In genomic region chr13:54788740-54789560, GRCm38 (mm10) we compare ENCODE assay signal across 8 mouse cellular contexts. TPM values are rescaled to one million over a fixed set of nuclear protein-coding genes. Genes with fewer than 3 reads are reported as not detected.
DNase-seq lines count a peak whose midpoint lies in the region; ATAC-seq lines count a peak whose summit lies in the region.

Gene Tspan17, plus strand, starts transcription at chr13:54789377.

- WGBS in hindbrain, embryonic 12.5 days, result 4% methylated on average over 38 of the region's 49 CpGs

- H3K27me3 ChIP-seq in hindbrain, embryonic 12.5 days, result peaks cover 39% of the 10 kb centered on the region

- no peak within 1 kb of the TSS for H3K27ac ChIP-seq in hindbrain, embryonic 12.5 days

- DNase-seq in NIH3T3 (ENCODE audit: low read depth), result peak; percentile 99
- peak; percentile 93 to 96 for DNase-seq in cerebellum, postnatal 10 days
- DNase-seq in frontal cortex, postnatal 10 days (ENCODE audit: low spot score in 2 of 2), result peak; percentile 90 to 91
- DNase-seq in layer of hippocampus, postnatal 14 days (ENCODE audit: low spot score in 2 of 2), result peak; percentile 81 to 92
- peak; percentile 98 for DNase-seq in lung, postnatal 14 days
- DNase-seq in retina, adult 2 months (ENCODE audit: low read depth, low spot score), result peak; percentile 95
- peak; percentile 63 to 67 for DNase-seq in thymus, postnatal 36 days

- H3K4me3 ChIP-seq in hindbrain, embryonic 12.5 days, result peak within 1 kb of the TSS; percentile 57

- H3K9me3 ChIP-seq in hindbrain, embryonic 12.5 days (replicated peaks), result no peaks in the 10 kb centered on the region

- peak within 1 kb of the TSS; percentile 82 for H3K4me2 ChIP-seq in hindbrain, embryonic 12.5 days (replicated peaks)

- no peaks in the 10 kb centered on the region for H3K36me3 ChIP-seq in hindbrain, embryonic 12.5 days

- peak within 1 kb of the TSS; percentile 69 for H3K9ac ChIP-seq in hindbrain, embryonic 12.5 days

- peaks cover 21% of the 10 kb centered on the region for H3K4me1 ChIP-seq in hindbrain, embryonic 12.5 days

- peak; percentile 84 for ATAC-seq in hindbrain, embryonic 12.5 days (ENCODE audit: low FRiP score)

RNA-seq across cellular contexts. Expression of gene Tspan17, which starts in this region (rescaled TPM):
- polyA plus RNA-seq in hindbrain, embryonic 12.5 days (2016; fragmentation: Nextera tagmentation; extraction: Ambion mirVana), result 30.0 and 35.0 TPM in 2 replicates
- total RNA-seq in layer of hippocampus, postnatal 14 days (2021), result 10 to 100 TPM; 85.8 to 95.7 TPM
